Mouse (Mus musculus) embryo, embryonic 10 days (tissue): Measurements from ENCODE around the gene Lsg1.

ENCODE experiments used
- DNase-seq: peaks from one replicate; pipeline ENCODE4 v3.0.0-alpha.2; 2015; ENCODE audit warnings: low spot score

Gene Lsg1

GRCm38 (mm10) chr16:30587494-30588327 lies at the start of gene Lsg1:
Lsg1 (minus strand) TSS chr16:30587592.
- peak; percentile 95 for DNase-seq

GRCm38 (mm10) chr16:30633906-30634746 lies 46.7 kb upstream of the Lsg1 start:
- DNase-seq, result no peak

- no peak for DNase-seq
Measured at GRCm38 (mm10) chr16:30629509-30629908, 42.1 kb upstream of the Lsg1 start.

DNA sequence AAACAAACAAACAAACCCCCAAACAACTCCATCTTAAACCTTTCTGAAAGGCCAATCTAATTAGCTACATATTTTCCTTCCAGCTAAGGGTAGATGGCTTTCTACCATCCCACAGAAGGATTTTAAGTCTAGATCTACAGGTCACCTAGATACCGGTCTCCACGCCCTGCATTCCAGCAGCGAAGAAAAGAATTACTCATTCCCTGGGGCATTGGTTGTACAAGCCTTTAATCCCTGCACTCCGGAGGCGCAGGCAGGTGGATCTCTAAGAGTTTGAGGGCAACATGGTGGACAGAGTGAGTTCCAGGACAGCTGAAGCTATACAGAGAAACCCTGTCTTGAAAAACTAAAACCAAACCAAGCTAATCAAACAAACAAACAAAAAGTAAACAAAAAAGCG lies 41.0 kb upstream of the Lsg1 start:
- DNase-seq, result no peak

DNA sequence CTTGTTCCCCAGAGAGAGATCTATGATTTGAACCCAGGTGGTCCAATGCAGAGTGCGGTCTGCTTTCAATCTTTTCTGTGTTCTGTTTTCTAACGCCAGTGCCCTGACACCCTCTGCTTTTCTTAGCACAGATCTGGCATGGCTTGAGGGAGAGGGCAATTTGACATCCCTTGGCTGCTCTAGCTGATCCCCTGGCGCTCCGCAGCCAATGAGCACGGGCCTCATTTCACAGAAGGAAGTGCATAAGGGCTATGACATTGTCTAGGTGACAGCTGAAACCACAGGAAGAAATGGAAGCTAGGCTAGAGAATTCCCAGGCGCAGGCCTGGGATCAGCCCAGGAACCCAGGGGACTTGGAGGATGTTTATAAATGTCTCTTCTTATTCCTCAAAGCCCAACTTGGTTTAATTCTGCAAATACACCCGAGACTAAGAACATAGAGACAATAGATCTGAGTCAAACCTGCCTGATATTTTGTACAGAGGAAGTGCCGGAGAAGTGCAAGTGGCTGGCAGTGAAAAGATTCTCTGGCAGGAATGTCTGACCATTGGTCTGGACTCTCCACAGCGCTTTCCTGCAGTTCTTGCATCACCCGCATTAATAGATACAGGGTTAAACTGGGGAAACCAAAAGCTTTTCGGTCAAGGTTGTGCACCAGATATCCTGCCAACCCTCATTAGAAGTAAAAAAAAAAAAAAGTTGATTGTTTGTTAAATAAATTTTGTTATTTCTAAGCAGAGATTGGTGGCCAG lies 40.4 kb upstream of the Lsg1 start:
- DNase-seq, result no peak

DNA sequence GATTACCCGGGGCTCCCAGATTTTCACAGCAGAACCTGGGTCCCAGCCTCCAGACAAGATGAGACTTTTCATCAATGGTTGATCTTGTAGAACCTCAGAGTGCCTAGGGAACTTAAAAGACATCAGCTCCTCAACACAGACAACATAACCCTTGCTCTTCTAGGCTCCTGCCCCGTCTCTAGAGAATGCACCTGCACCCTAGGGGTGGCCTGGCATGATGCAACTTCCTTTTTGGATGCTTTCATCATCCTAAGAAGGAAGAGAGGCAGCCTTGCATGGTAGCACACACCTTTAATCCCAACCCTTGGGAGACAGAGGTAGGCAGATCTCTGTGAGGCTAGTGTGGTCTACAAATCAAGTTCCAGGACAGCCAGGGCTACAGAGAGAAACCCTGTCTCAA lies 37.2 kb upstream of the Lsg1 start:
- DNase-seq, result no peak

- no peak for DNase-seq
Measured at GRCm38 (mm10) chr16:30623645-30624044, 36.3 kb upstream of the Lsg1 start.

DNA sequence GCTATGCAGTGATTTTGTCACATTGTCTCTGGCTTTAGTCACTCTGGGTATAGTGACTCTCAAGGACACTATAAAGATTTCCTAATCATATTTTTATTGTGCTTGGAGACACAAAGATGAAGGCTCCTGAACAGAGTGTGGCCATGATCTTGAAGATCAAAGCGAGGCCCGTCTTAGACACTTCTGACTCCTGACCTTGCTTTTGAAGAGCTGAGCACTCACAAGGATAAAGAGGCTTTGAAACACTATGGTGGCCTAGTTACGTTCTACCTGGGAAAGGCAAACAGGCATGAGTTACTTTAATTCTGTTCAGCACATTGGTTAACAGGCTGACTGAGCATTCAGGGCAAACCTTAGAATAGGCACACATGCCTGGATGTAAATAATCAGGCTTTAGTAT lies 28.9 kb upstream of the Lsg1 start:
- no peak for DNase-seq

GRCm38 (mm10) chr16:30614705-30615317 lies 27.4 kb upstream of the Lsg1 start:
- no peak for DNase-seq

DNA sequence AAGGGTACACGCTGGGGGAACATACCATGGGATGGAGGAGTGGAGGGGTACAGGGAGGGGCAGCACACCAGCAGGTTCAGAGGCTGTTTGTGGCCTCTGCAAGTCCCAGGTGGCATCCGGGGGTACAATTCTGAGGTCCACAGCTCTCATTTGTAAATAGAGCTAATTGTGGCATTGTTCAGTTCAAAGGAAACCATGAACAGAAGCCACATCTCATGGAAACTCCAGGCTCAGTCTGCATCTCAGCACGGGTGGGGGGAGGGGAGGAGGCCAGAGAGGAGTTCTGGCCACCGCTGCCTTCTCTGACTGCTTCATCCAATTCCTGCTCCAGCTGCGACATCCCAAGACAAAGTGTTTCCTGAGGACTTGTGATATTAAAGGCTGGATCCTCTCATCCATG lies 26.7 kb upstream of the Lsg1 start:
- no peak for DNase-seq

DNA sequence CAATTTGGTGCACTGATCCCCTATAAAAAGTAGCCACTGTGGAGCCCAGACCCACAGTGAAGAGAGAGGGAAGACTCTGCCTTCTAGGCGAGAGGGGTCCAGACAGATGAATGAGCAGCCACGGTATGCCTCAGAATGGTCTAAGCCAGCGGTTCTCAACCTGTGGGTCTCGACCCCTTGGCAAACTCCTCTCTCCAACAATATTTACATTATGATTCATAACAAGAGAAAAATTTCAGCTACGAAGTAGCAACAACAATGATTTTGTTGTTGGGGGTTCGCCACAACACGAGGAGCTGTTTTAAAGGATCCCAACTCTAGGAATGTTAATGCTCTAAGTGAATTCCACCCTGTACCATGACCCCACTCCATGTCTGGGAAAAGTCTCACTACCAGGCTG lies 25.7 kb upstream of the Lsg1 start:
- no peak for DNase-seq

- DNase-seq, result no peak
Measured at GRCm38 (mm10) chr16:30611331-30611730, 23.9 kb upstream of the Lsg1 start.

DNA sequence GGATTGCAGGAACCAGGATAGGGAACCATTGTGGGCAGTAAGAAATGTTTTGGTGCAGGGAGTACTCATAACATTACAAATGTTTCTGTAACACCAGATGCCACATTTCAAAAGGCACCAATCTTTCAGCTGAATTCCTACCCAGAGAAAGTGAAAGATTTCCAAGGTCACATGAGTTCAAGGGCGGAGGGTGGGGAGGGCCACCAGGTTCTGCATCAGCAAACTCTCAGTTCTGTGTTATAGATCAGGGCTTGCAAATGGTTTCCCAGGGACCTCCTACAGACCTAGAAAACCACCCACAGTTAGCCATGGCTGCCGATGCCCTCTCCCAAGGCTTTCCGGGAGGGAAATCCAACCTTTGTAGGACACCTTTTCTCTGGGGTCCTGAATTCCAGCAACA lies 20.5 kb upstream of the Lsg1 start:
- no peak for DNase-seq

- DNase-seq, result peak; percentile 49
Measured at GRCm38 (mm10) chr16:30605528-30605927, 18.1 kb upstream of the Lsg1 start.

GRCm38 (mm10) chr16:30604807-30605137 lies 17.4 kb upstream of the Lsg1 start:
- DNase-seq, result no peak

GRCm38 (mm10) chr16:30604061-30604806 lies 16.8 kb upstream of the Lsg1 start:
- no peak for DNase-seq

DNA sequence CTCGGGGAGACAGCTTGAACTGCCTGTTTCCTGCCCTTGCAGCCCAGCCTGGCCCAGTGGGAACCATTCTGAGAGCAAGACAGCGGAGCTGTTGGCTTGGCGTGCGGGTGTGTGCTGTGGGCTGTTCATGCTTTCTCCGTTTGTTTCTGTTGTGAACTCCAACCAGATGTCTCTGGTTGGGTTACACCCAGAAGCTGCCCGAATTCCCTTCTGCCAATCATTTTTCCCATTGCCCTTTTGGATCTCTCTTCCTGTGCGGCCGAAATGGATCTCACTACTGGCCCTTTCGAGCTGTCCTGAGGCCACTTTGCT lies 16.1 kb upstream of the Lsg1 start:
- DNase-seq, result peak; percentile 43

- peak; percentile 34 for DNase-seq
Measured at GRCm38 (mm10) chr16:30602684-30603530, 15.5 kb upstream of the Lsg1 start.

- DNase-seq, result peak; percentile 41
Measured at GRCm38 (mm10) chr16:30601946-30602345, 14.6 kb upstream of the Lsg1 start.

DNA sequence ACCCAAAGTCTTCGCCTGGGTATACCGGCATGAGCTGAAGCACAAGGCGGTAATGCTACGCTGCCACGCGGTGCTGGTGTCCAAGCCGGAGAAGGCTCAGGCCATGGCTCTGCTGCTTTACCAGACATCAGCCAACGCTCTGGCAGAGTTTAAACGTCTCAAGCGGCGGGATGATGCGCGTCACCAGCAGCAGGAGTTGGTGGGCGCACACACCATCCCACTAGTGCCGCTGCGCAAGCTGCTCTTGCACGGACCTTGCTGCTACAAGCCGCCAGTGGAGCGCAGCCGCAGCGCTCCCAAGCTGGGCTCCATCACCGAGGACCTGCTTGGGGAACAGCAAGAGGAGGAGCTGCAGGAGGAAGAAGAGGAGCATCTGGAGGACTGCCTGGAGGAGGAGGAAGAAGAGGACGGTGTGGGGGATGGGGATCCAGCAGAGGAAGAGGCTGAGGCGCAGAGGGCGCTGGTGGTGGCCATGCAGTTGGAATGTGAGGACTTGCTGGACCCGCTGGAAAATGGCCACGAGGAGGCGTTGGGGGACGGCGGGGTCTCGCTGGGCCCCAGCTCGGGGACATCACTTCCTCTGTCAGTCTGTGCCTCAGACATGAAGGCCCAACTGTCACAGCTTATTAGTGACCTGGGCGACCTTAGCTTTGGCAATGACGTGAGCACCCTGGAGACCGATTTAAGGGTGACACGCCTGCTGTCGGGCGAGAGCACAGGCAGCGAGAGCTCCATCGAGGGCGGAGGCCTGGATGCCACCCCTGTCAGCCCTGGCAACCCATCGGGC lies 13.8 kb upstream of the Lsg1 start:
- DNase-seq, result peak; percentile 84
